ENCODE assay signal across 28 mouse cellular contexts in the genomic region with DNA sequence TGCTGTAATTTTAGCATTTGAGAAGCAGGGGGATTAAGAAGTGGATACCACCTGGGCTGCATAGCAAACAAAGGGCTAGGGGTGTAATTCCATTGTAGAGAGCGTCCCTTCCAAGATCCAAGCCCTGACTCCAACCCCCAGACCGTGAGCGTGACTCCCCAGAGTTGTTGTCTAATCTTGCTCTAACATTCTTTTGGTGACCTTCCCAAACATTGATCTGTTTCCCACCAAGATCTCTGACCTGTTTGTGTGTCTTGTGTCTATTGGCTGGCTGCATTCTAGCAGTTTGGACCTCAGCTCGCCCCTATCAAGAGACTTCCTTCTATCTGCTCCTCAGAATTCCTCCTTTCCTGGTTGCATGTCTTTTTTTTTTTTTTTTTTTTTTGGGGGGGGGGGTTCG.
"Had no signal": no experiment of that assay in that cellular context is flagged by ENCODE, and none has a peak within 500 bp of the region (broad histone marks: within the 10 kb centered on the region; RNA-seq: fewer than 3 reads in every experiment).

No protein-coding gene starts in this region.

- H3K27me3 ChIP-seq: embryonic facial prominence, embryonic 12.5 days; embryonic facial prominence, embryonic 13.5 days; embryonic facial prominence, embryonic 15.5 days; forebrain, embryonic 12.5 days; forebrain, embryonic 13.5 days; forebrain, embryonic 15.5 days had no signal

- H3K27ac ChIP-seq: embryonic facial prominence, embryonic 10.5 days; embryonic facial prominence, embryonic 12.5 days; embryonic facial prominence, embryonic 13.5 days; embryonic facial prominence, embryonic 15.5 days; forebrain, embryonic 10.5 days; forebrain, embryonic 12.5 days; forebrain, embryonic 13.5 days; forebrain, embryonic 15.5 days; gastrocnemius, adult 2 months had no signal

- H3K9ac ChIP-seq: embryonic facial prominence, embryonic 12.5 days; embryonic facial prominence, embryonic 13.5 days; embryonic facial prominence, embryonic 15.5 days; forebrain, embryonic 12.5 days; forebrain, embryonic 13.5 days; forebrain, embryonic 15.5 days; forebrain, postnatal 0 days had no signal

- H3K4me2 ChIP-seq: embryonic facial prominence, embryonic 12.5 days; embryonic facial prominence, embryonic 13.5 days; embryonic facial prominence, embryonic 15.5 days; forebrain, embryonic 12.5 days; forebrain, embryonic 13.5 days; forebrain, embryonic 15.5 days had no signal

- DNase-seq: cerebellum, adult 18-20 months; cerebellum, adult 2 months; cerebellum, adult 8-10 months; cerebellum, adult 9-10 months; cerebellum, adult 9-11 months; cerebellum, postnatal 10 days; cerebellum, postnatal 14 days; cerebellum, postnatal 25 days; cerebellum, postnatal 36 days; embryo, embryonic 11 days; forebrain, postnatal 0 days; gastrocnemius, adult 2 months; gastrocnemius, postnatal 10 days; gastrocnemius, postnatal 14 days; gastrocnemius, postnatal 25 days; gastrocnemius, postnatal 36 days; heart, adult 18-20 months had no signal

- H3K36me3 ChIP-seq: forebrain, embryonic 15.5 days had no signal

- H3K4me3 ChIP-seq: embryonic facial prominence, embryonic 10.5 days; embryonic facial prominence, embryonic 12.5 days; embryonic facial prominence, embryonic 13.5 days; embryonic facial prominence, embryonic 15.5 days; erythroblast, embryonic 14.5 days; forebrain, embryonic 10.5 days; forebrain, embryonic 12.5 days; forebrain, embryonic 13.5 days; forebrain, embryonic 15.5 days; gastrocnemius, adult 2 months had no signal

- ATAC-seq: forebrain, embryonic 13.5 days; forebrain, embryonic 14.5 days; forebrain, embryonic 15.5 days; forebrain, embryonic 16.5 days; forebrain, postnatal 0 days had no signal

- H3K4me1 ChIP-seq: embryonic facial prominence, embryonic 10.5 days; embryonic facial prominence, embryonic 12.5 days; embryonic facial prominence, embryonic 15.5 days; forebrain, embryonic 10.5 days; forebrain, embryonic 12.5 days; forebrain, embryonic 13.5 days; forebrain, embryonic 15.5 days had no signal

- H3K9me3 ChIP-seq: embryonic facial prominence, embryonic 10.5 days; embryonic facial prominence, embryonic 12.5 days; embryonic facial prominence, embryonic 13.5 days; embryonic facial prominence, embryonic 15.5 days; forebrain, embryonic 10.5 days; forebrain, embryonic 12.5 days; forebrain, embryonic 13.5 days; forebrain, embryonic 15.5 days had no signal
